Mouse (Mus musculus) mature B cell (primary cell): Measurements from ENCODE around the gene Psg17.
"Not testable (repeated sequence)": the region's sequence is repeated elsewhere in the genome, so short reads cannot be mapped to it uniquely, and the experiment has no call there.

ENCODE experiments used
- in situ Hi-C: fragments of 300-500 bp; cut with MboI; formaldehyde crosslinking; loops from 2 replicates; pipeline ENCODE4 v1.14.3; 2019

The Psg17 gene

GRCm38 (mm10) chr7:18821507-18821906 lies at the start of gene Psg17:
Gene Psg17, minus strand, starts transcription at chr7:18821607.
- in situ Hi-C loops, result no loop called here

- in situ Hi-C loops, result loop anchor here (25.0 kb wide), 1 partner anchor 109 kb away; no protein-coding TSS in a partner anchor
Observed at GRCm38 (mm10) chr7:18871031-18871430, 49.6 kb upstream of the Psg17 start, which contains the start of gene Pglyrp1. Gene Pglyrp1, plus strand, starts transcription at chr7:18871331.

GRCm38 (mm10) chr7:18868491-18868890 lies 47.1 kb upstream of the Psg17 start:
- in situ Hi-C loops, result loop anchor here (25.0 kb wide), 1 partner anchor 106 kb away; no protein-coding TSS in a partner anchor

- in situ Hi-C loops, result loop anchor here (25.0 kb wide), 1 partner anchor 100 kb away; no protein-coding TSS in a partner anchor
Observed at GRCm38 (mm10) chr7:18862801-18863200, 41.4 kb upstream of the Psg17 start.

- in situ Hi-C loops, result loop anchor here (25.0 kb wide), 1 partner anchor 96 kb away; no protein-coding TSS in a partner anchor
Observed at GRCm38 (mm10) chr7:18858310-18858916, 37.0 kb upstream of the Psg17 start.

GRCm38 (mm10) chr7:18848395-18848794 lies 27.0 kb upstream of the Psg17 start:
- in situ Hi-C loops, result no loop called here

GRCm38 (mm10) chr7:18844811-18845210 lies 23.4 kb upstream of the Psg17 start:
- in situ Hi-C loops, result no loop called here

- in situ Hi-C loops, result no loop called here
Observed at GRCm38 (mm10) chr7:18841174-18841567, 19.8 kb upstream of the Psg17 start.

GRCm38 (mm10) chr7:18840386-18841173 lies 19.2 kb upstream of the Psg17 start:
- in situ Hi-C loops, result no loop called here

GRCm38 (mm10) chr7:18839865-18840264 lies 18.5 kb upstream of the Psg17 start, which contains the start of gene Mill2:
Gene Mill2, plus strand, starts transcription at chr7:18839966.
- in situ Hi-C loops, result no loop called here

- in situ Hi-C loops, result no loop called here
Observed at GRCm38 (mm10) chr7:18832298-18832697, 10.9 kb upstream of the Psg17 start.

- in situ Hi-C loops, result no loop called here
Observed at GRCm38 (mm10) chr7:18829545-18829944, 8.1 kb upstream of the Psg17 start.

GRCm38 (mm10) chr7:18828592-18828991 lies 7.2 kb upstream of the Psg17 start:
- in situ Hi-C loops, result no loop called here

GRCm38 (mm10) chr7:18827792-18828546 lies 6.6 kb upstream of the Psg17 start:
- in situ Hi-C loops, result no loop called here

- in situ Hi-C loops, result no loop called here
Observed at GRCm38 (mm10) chr7:18818301-18818700, 3.1 kb downstream of the Psg17 start.

- in situ Hi-C loops, result no loop called here
Observed at GRCm38 (mm10) chr7:18803526-18803925, 17.9 kb downstream of the Psg17 start.

GRCm38 (mm10) chr7:18799129-18799528 lies 22.3 kb downstream of the Psg17 start:
- in situ Hi-C loops, result no loop called here

- in situ Hi-C loops, result no loop called here
Observed at GRCm38 (mm10) chr7:18798420-18798819, 23.0 kb downstream of the Psg17 start, which contains the start of gene Psg19. Gene Psg19, minus strand, starts transcription at chr7:18798520.

- in situ Hi-C loops, result not testable (repeated sequence)
Observed at GRCm38 (mm10) chr7:18790671-18791070, 30.7 kb downstream of the Psg17 start.

- in situ Hi-C loops, result not testable (repeated sequence)
Observed at GRCm38 (mm10) chr7:18781301-18781700, 40.1 kb downstream of the Psg17 start.

- in situ Hi-C loops, result no loop called here
Observed at GRCm38 (mm10) chr7:18779337-18779781, 42.0 kb downstream of the Psg17 start.
